Mouse (Mus musculus) neural tube, embryonic 15.5 days (tissue): Measurements from ENCODE around the gene Nkx2-3. TPM values are rescaled to one million over a fixed set of nuclear protein-coding genes. Genes with fewer than 3 reads are reported as not detected.
A peak's percentile ranks its signal among the peaks of the same experiment; 100 is the strongest.

Experiments used
- ATAC-seq: fragments of 200-750 bp; cut with Nextera tagmentation; 2 replicates; pipeline ENCODE4 v1.8.0; 2017; ENCODE audit warnings: mild to moderate bottlenecking, moderate TSS enrichment, moderate library complexity; ENCODE audit not compliant: low FRiP score
- H3K27ac ChIP-seq: fragments of 300-500 bp; sonication (generic); replicated peaks from 2 replicates; pipeline ENCODE4 v1.5.1; 2015; ENCODE audit warnings: mild to moderate bottlenecking, inconsistent platforms
- H3K27me3 ChIP-seq: fragments of 300-500 bp; sonication (generic); replicated peaks from 2 replicates; pipeline ENCODE4 v1.6.1; 2015; ENCODE audit warnings: inconsistent platforms
- H3K36me3 ChIP-seq: fragments of 300-500 bp; sonication (generic); 2 replicates; pipeline ENCODE4 v1.6.1; 2015; ENCODE audit warnings: inconsistent platforms
- H3K4me1 ChIP-seq: fragments of 300-500 bp; sonication (generic); 2 replicates; pipeline ENCODE4 v1.6.1; 2015; ENCODE audit warnings: inconsistent platforms
- H3K4me2 ChIP-seq: fragments of 300-500 bp; sonication (generic); 2 replicates; pipeline ENCODE4 v1.6.1; 2015; ENCODE audit warnings: inconsistent platforms, mild to moderate bottlenecking, moderate library complexity
- H3K4me3 ChIP-seq: fragments of 300-500 bp; sonication (generic); replicated peaks from 2 replicates; pipeline ENCODE4 v1.5.1; 2015; ENCODE audit warnings: mild to moderate bottlenecking, inconsistent platforms
- H3K9ac ChIP-seq: fragments of 300-500 bp; sonication (generic); replicated peaks from 2 replicates; pipeline ENCODE4 v1.6.1; 2015; ENCODE audit warnings: mild to moderate bottlenecking, inconsistent platforms
- H3K9me3 ChIP-seq: fragments of 300-500 bp; sonication (generic); replicated peaks from 2 replicates; pipeline ENCODE4 v1.6.1; 2016; ENCODE audit warnings: inconsistent platforms
- WGBS: fragments of 180-500 bp; shearing (Covaris S2); methylation state at CpG from one replicate; pipeline ENCODE4 v1.1.7; 2015; ENCODE audit warnings: mixed read lengths; 5-methylcytosine and 5-hydroxymethylcytosine counted together
- microRNA-seq: library from miRNA; unstranded; fragments of <30 nt; microRNA quantifications from one replicate; pipeline ENCODE4, GENCODE M21; 2017
- polyA plus RNA-seq: library from polyadenylated mRNA; unstranded; fragments of >200 nt; fragmentation: Nextera tagmentation; extraction: Ambion mirVana; gene quantifications from 2 replicates; pipeline ENCODE4 v1.2.1, GENCODE M21; 2015

Gene Nkx2-3
- polyA plus RNA-seq, 1 experiment from 2014 or later: not detected

DNA sequence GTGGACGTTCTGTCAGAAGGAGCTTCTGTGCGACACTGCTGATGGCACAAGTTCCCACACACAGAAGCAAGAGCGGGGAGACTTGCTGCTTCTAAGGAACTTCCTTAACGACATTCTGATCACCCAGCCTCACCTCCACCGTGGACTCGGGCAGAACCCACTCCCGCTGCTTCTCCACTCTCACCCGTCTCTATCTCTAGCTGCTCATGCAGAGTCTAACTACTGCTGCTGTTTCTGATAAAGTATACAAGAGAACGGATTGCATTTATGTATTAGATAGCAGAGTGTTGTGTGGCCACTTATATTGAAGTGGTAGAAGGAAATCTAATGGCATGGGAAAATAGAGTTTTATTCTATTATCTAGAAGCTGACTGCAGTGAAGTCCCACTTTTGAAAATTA lies 48.6 kb downstream of the Nkx2-3 start:
- Histone ChIP-seq H3K9ac (no peak overlapping the region), H3K27ac (no peak overlapping the region), H3K4me1 (0 out of 2 replicates have a peak, but pooled peaks cover 8% of the 10 kb centered on the region), H3K27me3 (no peaks in the 10 kb centered on the region), H3K9me3 (no peaks in the 10 kb centered on the region), H3K4me3 (no peak overlapping the region), H3K36me3 (peaks cover 18% of the 10 kb centered on the region), H3K4me2 (no peak overlapping the region)
- no peak for ATAC-seq
- 87% methylated on average over 9 of the region's 9 CpGs for WGBS

GRCm38 (mm10) chr19:43662176-43662967 lies 50.2 kb downstream of the Nkx2-3 start:
- no peak overlapping the region for H3K4me3 ChIP-seq
- H3K4me2 ChIP-seq: no peak overlapping the region
- peak; percentile 70; the same call in 1 of the 2 replicates for ATAC-seq
- no peaks in the 10 kb centered on the region for H3K27me3 ChIP-seq
- H3K9me3 ChIP-seq: no peaks in the 10 kb centered on the region
- H3K4me1 ChIP-seq: 0 out of 2 replicates have a peak, but pooled peaks cover 8% of the 10 kb centered on the region
- H3K9ac ChIP-seq: no peak overlapping the region
- no peak overlapping the region for H3K27ac ChIP-seq
- peaks cover 18% of the 10 kb centered on the region for H3K36me3 ChIP-seq
- 41% methylated on average over 19 of the region's 19 CpGs for WGBS

- Histone ChIP-seq H3K9me3 (no peaks in the 10 kb centered on the region), H3K9ac (no peak overlapping the region), H3K4me1 (0 out of 2 replicates have a peak, but pooled peaks cover 8% of the 10 kb centered on the region), H3K27ac (no peak overlapping the region), H3K36me3 (peaks cover 18% of the 10 kb centered on the region), H3K27me3 (no peaks in the 10 kb centered on the region), H3K4me2 (no peak overlapping the region), H3K4me3 (no peak overlapping the region)
- no peak for ATAC-seq
- 81% methylated on average over 8 of the region's 8 CpGs for WGBS
These were observed 51.3 kb downstream of the Nkx2-3 start for GRCm38 (mm10) chr19:43663471-43663870.

Small RNA genes within 50 kb of the gene (microRNA-seq; reads per million reads assigned to microRNA genes)
- gene Gm22646: not detected

Other genes with a start within 250 kb of the Nkx2-3 start
- 0.24 and 3.4 TPM in 2 replicates for gene Hpse2, start 224.0 kb upstream of the Nkx2-3 start, polyA plus RNA-seq
- 4.9 and 5.1 TPM in 2 replicates for gene Cnnm1, start 171.9 kb upstream of the Nkx2-3 start, polyA plus RNA-seq
- 118 and 127 TPM in 2 replicates for gene Got1, start 87.7 kb upstream of the Nkx2-3 start, polyA plus RNA-seq
- 16.2 and 16.5 TPM in 2 replicates for gene Slc25a28, start 62.6 kb downstream of the Nkx2-3 start, polyA plus RNA-seq
- gene Entpd7, start 77.3 kb downstream of the Nkx2-3 start, polyA plus RNA-seq: 8.9 and 9.5 TPM in 2 replicates
- gene Cutc, start 140.7 kb downstream of the Nkx2-3 start, polyA plus RNA-seq: 6.5 and 11.3 TPM in 2 replicates
- 11.9 and 17.6 TPM in 2 replicates for gene Cox15, start 140.7 kb downstream of the Nkx2-3 start, polyA plus RNA-seq
- gene Abcc2, start 169.9 kb downstream of the Nkx2-3 start, polyA plus RNA-seq: 0.06 and 0.15 TPM in 2 replicates